Mouse (Mus musculus) lung, postnatal 4 days (tissue): ENCODE data around the gene Sord.

Source experiments
- DNase-seq, 2 experiments: peaks; one replicate each; pipeline ENCODE4 v3.0.0; 2021

Gene Sord

DNA sequence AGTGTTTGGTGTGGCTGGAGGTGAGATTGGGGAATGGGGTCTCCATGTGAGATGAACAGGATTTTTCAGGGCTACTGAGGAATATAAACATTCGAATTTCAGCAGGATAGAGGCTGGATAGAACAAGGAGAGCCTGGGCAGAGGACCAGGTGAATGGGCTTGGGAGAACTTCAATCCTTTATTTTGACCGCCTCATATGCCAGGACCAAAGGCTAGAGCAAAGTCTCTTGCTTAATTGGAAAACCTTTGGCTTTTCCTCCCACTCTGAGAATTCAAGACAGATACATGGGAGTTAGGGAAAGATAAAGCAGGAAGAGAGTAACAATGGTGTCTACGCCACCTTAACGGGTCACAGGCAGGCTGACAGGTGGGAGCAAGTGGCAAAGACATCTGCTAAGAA is 6.7 kb downstream of the Sord start:
- DNase-seq = no peak

- DNase-seq = no peak
Observed at GRCm38 (mm10) chr2:122241935-122242334, 7.4 kb downstream of the Sord start.

DNA sequence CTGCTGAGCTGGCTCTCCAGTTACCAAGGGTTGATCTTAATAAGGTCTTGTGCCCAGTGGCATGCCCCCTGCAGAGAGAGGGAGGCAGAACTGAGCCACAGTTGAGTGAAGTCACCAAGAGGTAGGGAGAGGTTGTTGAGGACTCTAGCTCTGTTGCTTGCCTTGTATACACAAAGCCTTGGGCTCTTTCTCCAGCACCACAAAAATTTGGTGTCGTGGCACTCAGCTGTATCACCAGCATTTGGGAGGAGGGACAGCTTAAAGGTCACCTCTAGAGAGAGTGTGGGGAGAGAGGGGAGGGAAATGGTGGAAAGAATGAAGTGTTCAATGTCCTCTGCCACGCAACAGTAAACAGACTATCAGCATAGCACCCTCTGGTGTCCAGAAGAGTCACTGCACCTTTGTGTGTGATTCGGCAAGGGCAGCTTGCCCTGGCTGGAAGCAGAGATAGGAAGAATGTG is 9.2 kb downstream of the Sord start:
- peak; percentile 40 to 80 for DNase-seq

DNA sequence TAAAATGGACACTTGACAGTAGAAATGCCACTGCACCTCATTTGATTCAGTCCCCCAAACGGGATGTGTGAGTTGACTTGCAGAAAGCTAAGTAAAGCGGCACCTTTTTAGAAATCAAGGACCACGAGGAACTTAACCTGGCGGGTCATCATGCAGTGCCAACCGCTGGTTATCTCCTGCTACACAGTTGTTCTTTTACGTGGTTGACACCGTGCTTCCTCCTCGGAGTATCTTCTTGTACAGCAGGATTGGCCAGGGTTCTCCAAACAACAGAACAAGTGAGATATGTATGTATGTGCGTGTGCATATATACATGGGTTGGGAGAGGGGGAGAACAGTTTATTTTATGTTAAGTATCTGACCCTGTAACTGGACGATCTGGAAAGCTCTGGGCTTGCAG is 13.2 kb downstream of the Sord start:
- DNase-seq = no peak

- DNase-seq = no peak
Observed at GRCm38 (mm10) chr2:122255997-122256396, 21.4 kb downstream of the Sord start.

DNA sequence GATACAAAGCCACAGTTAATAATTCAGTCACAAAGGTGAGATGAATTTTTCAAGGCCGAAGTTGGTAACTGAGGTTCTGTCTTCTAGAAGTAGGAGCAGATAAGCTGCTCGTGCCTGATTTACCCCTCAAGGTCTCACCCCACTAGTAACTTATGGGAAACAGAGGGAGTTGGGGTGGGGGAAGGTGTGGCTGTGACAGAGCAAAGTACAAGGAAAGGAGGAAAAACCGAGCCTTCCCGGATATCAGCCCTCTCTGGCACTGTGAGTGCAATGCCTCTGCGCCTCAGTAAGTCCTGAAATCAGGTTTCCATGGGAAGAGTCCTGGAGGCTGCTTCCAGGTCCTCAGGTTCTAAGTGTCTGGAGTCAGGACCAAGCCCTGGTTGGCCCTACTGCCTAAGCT is 26.2 kb downstream of the Sord start:
- no peak for DNase-seq

DNA sequence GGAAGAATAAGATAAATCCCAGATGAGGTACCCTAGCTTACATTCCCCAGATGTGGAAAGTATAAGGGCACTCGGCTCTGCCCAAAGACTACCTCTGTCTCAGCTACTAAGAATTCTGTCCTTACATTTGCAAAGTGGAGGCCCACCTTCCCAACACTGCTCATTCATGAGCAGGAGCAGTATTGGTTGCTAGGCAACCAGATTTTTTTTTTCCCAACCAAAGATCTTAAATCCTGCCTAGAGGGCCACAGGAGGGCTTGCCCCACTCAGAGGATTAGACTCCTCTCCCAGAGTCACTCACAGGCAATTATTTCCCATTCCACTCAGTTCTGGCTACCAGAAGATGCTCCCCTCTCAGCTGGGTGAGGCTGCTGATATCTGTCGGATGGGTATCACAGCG is 30.1 kb downstream of the Sord start:
- no peak for DNase-seq

- no peak for DNase-seq
Observed at GRCm38 (mm10) chr2:122266407-122267193, 32.1 kb downstream of the Sord start.

- DNase-seq = no peak
Observed at GRCm38 (mm10) chr2:122278769-122279168, 44.2 kb downstream of the Sord start.

- DNase-seq = no peak
Observed at GRCm38 (mm10) chr2:122284091-122284490, 49.5 kb downstream of the Sord start.

DNA sequence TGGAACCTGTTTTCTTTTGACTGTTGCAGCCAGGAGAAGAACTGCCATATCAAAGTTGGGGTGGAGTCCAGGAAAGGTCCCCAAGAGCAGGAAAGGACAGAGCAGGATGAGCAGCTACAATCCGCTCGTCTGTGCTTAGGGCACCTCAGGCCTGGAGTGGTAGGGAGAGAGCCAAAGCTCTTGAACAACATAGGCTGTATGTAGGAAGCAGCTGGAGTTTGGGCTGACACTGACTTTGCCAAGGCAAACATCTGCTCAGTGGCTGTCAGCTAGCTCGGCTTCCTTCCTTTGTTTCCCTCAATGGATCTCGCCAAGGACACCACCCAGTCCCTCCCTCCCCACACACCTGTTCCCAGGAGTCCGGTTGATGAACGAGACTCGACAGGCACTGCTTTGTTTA is 51.6 kb downstream of the Sord start:
- no peak for DNase-seq

- no peak for DNase-seq
Observed at GRCm38 (mm10) chr2:122294916-122295315, 60.4 kb downstream of the Sord start.

DNA sequence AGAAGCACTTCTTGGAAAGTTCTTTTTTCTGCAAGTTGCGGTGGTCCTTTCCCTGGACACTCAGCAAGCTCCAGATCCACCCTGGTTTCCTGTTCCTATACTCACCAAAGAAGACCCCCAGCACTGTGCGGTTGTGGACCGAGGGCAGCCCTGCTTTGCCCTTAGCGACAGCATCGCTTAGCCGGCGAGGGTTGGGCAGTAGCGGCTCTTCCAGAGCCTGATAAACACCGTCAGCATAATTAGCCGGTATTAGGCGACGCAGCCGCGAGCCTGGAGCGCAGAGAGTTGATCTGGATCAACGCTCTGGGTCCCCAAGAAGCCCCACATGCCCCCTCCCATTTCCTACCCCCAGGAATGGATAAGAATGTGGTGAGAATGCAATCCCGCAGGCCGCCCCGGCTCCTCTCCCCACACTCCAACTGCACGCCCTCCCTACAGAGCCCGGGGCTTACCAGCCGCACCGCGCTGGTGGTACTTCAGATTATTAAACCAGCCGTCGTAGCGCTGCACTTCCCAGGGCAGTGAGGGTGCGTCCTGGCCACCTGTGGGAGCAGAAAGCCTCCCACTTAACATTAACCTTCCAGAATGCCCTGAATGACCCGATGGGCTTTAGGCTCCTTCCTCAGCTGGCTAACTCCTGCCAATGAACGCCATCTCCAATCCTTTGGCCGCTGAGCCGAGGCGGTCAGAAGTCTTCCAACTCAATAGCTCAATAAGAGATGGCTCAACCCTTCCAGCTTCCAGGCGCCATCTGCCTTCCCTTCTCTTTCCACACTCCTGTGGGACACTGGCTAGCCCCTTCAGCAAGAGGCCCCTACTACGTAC is 62.9 kb downstream of the Sord start:
- DNase-seq = no peak

- no peak for DNase-seq
Observed at GRCm38 (mm10) chr2:122298096-122298499, 63.5 kb downstream of the Sord start, which contains the start of gene Duox2. Gene Duox2 (minus strand): TSS chr2:122298449.

DNA sequence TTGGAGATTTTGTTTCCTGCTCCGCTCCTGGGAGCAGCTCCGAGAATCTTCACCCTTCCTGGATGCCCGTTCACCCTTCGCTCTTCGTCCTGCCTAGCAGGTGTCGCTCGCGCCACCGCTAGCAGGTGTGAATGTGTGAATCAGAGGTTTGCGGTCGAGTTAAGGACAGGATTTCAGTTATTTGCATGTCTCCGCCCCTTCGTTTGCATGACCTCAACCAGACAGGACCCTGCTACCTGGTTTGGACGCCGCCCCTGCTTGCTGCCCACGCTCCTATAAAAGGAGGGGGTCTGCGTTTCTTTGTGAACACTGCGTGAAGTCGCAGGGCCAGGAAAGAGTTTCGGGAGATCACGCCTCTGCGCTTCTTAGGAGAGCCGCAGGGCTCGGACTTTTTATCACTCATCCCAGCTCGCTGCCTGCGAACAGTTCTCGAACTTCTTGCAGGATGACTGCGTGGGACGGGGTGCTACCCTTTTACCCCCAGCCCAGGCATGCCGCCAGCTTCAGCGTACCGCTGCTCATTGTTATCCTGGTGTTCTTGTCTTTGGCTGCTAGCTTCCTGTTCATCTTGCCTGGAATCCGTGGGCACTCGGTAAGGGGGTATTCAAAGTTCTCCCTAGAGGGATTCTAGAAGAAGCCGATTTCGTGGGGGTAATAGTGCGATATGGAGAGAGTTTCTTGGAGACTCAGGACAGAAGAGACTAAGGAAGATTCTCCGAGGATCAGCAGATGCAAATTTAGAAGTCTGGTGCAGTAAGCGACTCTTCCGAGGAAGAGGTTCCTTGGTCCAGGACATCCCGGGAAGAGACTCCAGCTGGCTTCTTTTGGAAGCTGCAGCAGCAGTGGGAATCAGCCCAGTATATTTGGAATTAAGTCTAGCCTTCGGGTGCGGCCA is 64.3 kb downstream of the Sord start, which contains the start of gene Duoxa2:
Gene Duoxa2, plus strand, starts transcription at position 305 of the 895 bp plus-strand sequence.
- DNase-seq = no peak

DNA sequence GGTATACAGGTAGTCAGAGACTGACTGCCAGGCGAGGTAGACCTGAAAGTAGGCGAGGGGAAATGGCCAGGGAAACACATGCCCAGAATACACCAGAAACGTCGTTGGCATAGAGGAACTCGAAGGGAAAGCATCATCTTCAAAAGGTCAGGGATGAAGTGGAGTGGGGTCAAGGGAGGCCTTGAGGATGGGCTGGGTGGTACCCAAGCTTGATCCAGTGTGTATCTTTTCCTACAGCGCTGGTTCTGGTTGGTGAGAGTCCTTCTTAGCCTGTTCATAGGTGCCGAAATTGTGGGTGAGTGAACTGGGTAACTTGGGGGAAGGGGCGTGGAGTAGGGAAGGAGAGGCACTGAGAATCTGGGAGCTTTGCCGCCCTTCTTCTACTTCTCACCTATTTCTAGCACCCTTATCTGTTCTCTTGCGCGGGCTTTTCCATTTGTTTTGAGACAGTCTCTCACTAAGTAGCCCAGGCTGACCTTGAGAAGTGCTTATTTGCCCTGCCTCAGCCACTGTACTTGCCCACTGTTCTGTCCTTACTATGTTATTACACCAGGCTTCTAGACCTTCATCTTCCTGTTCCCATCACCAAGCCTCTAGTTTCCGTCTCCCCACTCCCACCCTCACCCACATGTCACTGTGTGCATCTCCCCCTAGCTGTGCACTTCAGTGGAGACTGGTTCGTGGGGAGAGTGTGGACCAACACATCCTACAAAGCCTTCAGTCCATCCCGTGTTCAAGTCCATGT is 65.5 kb downstream of the Sord start:
- DNase-seq = no peak

DNA sequence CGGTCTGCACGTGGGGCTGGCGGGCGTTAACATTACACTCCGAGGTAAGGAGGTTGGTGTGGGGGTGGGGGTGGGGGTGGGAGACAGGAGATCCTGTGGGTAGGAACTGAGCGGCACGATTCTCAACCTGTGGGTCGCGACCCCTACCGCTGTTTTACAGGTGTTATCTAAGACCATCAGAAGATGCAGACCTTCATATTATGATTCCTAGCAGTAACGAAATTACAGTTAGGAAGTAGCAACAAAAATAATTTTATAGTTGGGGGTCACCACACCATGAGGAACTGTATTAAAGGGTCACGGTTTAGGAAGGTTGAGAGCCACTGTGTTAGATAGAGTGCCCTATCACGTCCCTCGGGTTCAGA is 66.1 kb downstream of the Sord start:
- no peak for DNase-seq

GRCm38 (mm10) chr2:122301081-122301920 is 66.8 kb downstream of the Sord start:
- DNase-seq = peak in 1 of 2 experiments; percentile 37

DNA sequence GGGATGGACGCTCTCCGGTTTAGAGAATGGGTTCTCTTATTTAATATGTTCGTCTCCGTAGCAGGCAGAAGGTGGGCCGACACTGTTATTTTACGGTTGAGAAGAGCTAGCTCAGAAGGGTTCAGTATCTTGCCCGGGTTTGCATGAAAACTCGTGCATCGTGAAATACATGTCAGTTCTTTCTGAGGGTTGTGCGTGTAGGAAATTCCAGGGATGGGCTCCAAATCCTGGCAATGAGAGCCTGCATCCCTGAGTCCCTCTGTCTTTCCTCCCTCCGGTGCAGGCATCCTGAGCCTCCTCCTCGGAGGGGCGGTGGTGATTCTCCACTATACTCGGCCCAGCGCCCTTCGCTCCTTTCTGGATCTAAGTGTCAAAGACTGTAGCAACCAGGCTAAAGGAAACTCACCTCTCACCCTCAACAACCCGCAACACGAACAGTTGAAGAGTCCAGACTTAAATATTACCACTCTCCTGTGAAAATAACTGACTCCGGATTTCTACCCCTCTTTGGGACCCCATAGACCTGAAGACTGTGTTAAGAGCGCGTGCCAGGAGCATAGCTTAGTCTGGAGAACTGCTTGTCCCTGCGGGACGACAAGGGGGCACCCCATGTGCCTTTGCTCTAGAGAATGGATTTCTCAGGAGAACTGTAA is 67.5 kb downstream of the Sord start:
- DNase-seq = no peak

DNA sequence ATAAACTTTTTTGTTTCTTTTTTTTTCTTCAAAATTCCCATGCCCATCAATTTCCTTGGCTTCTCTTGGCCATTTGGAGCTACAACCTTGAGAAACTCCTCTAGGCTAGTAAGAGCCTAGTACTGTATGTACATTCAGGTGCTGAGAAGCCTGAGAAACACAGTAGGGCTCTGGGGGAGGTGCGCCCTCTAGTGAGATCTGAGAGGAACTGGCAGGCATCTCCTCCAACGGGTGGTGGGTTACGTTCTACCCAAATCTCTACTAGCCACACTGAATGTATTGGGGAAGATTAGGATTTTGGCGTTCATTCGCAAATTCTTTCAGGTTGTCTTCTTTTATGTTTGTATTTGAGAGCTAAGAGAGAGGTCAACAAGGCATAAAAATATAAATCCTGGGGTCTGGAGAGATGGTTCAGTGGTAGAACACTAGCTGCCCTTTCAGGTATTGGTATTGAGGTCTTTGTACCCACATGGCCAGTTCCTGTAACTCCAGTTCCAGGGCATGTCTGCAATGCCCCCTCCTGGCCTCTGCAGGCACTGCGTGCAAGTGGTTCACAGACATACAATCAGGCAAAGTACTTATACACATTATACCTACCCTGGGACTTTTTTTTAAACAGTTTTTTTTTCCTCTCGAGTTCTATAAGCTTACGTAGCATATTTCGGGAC is 68.2 kb downstream of the Sord start:
- peak; percentile 51 to 69 for DNase-seq
